Mouse (Mus musculus) liver, embryonic 14.5 days (tissue): ENCODE results near the gene Manba. TPM values are rescaled to one million over a fixed set of nuclear protein-coding genes. Genes with fewer than 3 reads are reported as not detected.
A peak's percentile ranks its signal among the peaks of the same experiment; 100 is the strongest.

Experiments used
- ATAC-seq: fragments of 200-750 bp; cut with Nextera tagmentation; 2 replicates; pipeline ENCODE4 v1.8.0; 2017; ENCODE audit warnings: moderate number of reproducible peaks, mild to moderate bottlenecking, moderate library complexity; ENCODE audit not compliant: insufficient read depth
- DNase-seq, 3 experiments: peaks; one replicate each; pipeline ENCODE4 v3.0.0-alpha.2; 2012 to 2013; ENCODE audit warnings: low read depth in 3 of 3, low spot score in 3 of 3
- H3K27ac ChIP-seq: fragments of 300-500 bp; sonication (generic); 2 replicates; pipeline ENCODE4 v1.5.1; 2014; ENCODE audit warnings: moderate library complexity, mild to moderate bottlenecking, control low read depth, inconsistent platforms
- H3K27me3 ChIP-seq: fragments of 300-500 bp; sonication (generic); 2 replicates; pipeline ENCODE4 v1.6.1; 2014; ENCODE audit warnings: mild to moderate bottlenecking, low read length, moderate library complexity; ENCODE audit not compliant: control insufficient read depth, insufficient read depth
- H3K36me3 ChIP-seq: fragments of 300-500 bp; sonication (generic); replicated peaks from 2 replicates; pipeline ENCODE4 v1.6.1; 2014; ENCODE audit warnings: low read depth; ENCODE audit not compliant: control insufficient read depth, insufficient read depth
- H3K4me1 ChIP-seq, 2 experiments: fragments of 200-500 bp in 1 of 2; fragments of 300-500 bp in 1 of 2; sonication (generic) in 1 of 2; replicated peaks; 2 replicates each; pipeline ENCODE4 v1.6.1; 2012 to 2014; ENCODE audit warnings: antibody characterized with exemption in 1 of 2, inconsistent platforms in 1 of 2, low read length in 1 of 2; ENCODE audit not compliant: control insufficient read depth in 2 of 2, insufficient read depth in 2 of 2
- H3K4me2 ChIP-seq: fragments of 300-500 bp; sonication (generic); 2 replicates; pipeline ENCODE4 v1.6.1; 2014; ENCODE audit warnings: low read depth, mild to moderate bottlenecking, control low read depth, moderate library complexity
- H3K4me3 ChIP-seq, 2 experiments: fragments of 200-500 bp in 1 of 2; fragments of 300-500 bp in 1 of 2; sonication (generic) in 1 of 2; 2 replicates each; pipeline ENCODE4 v1.5.1; 2012 to 2014; ENCODE audit warnings: low read depth in 2 of 2, low read length in 2 of 2, mild to moderate bottlenecking in 2 of 2, control low read depth in 1 of 2, inconsistent platforms in 1 of 2, moderate library complexity in 1 of 2; ENCODE audit not compliant: insufficient read depth in 1 of 2
- H3K9ac ChIP-seq: fragments of 300-500 bp; sonication (generic); replicated peaks from 2 replicates; pipeline ENCODE4 v1.6.1; 2014; ENCODE audit warnings: mild to moderate bottlenecking, control low read depth, moderate library complexity
- H3K9me3 ChIP-seq: fragments of 300-500 bp; sonication (generic); 2 replicates; pipeline ENCODE4 v1.6.1; 2016; ENCODE audit warnings: low read length, mixed read lengths; ENCODE audit not compliant: control insufficient read depth
- CTCF ChIP-seq: IDR thresholded peaks from 2 replicates; pipeline ENCODE4 v1.5.1; 2016; ENCODE audit warnings: antibody characterized with exemption, low read depth, control low read depth
- EP300 ChIP-seq: IDR thresholded peaks from 2 replicates; pipeline ENCODE4 v1.6.1; 2016; ENCODE audit warnings: antibody characterized with exemption, low read depth
- WGBS: fragments of 180-500 bp; shearing (Covaris S2); extraction: QIAGEN DNeasy Blood & Tissue Kit; methylation state at CpG from one replicate; pipeline ENCODE4 v1.1.7; 2014; ENCODE audit not compliant: insufficient replicate concordance; 5-methylcytosine and 5-hydroxymethylcytosine counted together
- polyA plus RNA-seq, 2 experiments: library from polyadenylated mRNA; depleted of rRNA in 1 of 2; stranded (reverse) in 1 of 2; unstranded in 1 of 2; fragments of >200 nt; fragmentation: Nextera tagmentation in 1 of 2; extraction: Ambion mirVana in 1 of 2; gene quantifications; 2 replicates each; pipeline versions ENCODE4 v1.2.1 to v1.2.3; 2012 to 2014

Gene Manba
- polyA plus RNA-seq, 2 experiments: 2.2 to 4.9 TPM

GRCm38 (mm10) chr3:135438913-135439531 lies 46.4 kb upstream of the Manba start:
- Histone ChIP-seq H3K27ac (peak overlapping the region; percentile 95), H3K36me3 (peaks cover 14% of the 10 kb centered on the region), H3K9ac (peak overlapping the region; percentile 93), H3K4me3 (peak overlapping the region; percentile 90 to 91), H3K27me3 (no peaks in the 10 kb centered on the region), H3K9me3 (no peaks in the 10 kb centered on the region), H3K4me2 (peak overlapping the region; percentile 91), H3K4me1 (peaks cover 9% of the 10 kb centered on the region in 2 experiments)
- ATAC-seq (peak; percentile 69), DNase-seq (peak; percentile 53 to 68 (median 56))
- TF ChIP-seq CTCF (no peak), EP300 (no peak)
- under 1% methylated on average over 49 of the region's 76 CpGs for WGBS

DNA sequence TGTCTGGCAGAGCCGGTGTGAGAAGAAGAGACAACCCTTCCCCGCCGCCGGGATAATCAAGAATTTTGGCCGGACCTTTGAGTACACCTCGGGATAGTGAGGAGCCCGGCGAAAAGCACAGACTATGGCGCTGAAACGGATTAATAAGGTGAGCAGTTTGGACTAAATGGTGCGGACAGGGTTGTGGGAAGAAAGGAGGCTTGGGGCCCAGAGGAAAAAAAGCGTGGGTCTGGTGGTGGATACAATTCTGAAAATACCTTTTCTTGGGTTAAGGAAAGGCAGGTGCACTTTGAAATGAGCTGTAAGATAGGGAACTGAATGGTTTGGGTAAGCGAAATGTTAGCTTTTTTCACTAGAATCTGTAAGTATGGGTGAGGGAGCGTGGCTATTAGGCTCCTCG lies 45.8 kb upstream of the Manba start:
- H3K27ac ChIP-seq: peak overlapping the region; percentile 95
- H3K4me2 ChIP-seq: peak overlapping the region; percentile 91
- no peaks in the 10 kb centered on the region for H3K27me3 ChIP-seq
- H3K4me3 ChIP-seq: peak overlapping the region; percentile 90 to 91
- H3K9me3 ChIP-seq: no peaks in the 10 kb centered on the region
- H3K9ac ChIP-seq: peak overlapping the region; percentile 93
- peaks cover 14% of the 10 kb centered on the region for H3K36me3 ChIP-seq
- 2% methylated on average over 15 of the region's 15 CpGs for WGBS
- no peak for TF ChIP-seq EP300
- TF ChIP-seq CTCF: no peak
- DNase-seq (no peak), ATAC-seq (no peak)
- H3K4me1 ChIP-seq: peaks cover 9% of the 10 kb centered on the region in 2 experiments

DNA sequence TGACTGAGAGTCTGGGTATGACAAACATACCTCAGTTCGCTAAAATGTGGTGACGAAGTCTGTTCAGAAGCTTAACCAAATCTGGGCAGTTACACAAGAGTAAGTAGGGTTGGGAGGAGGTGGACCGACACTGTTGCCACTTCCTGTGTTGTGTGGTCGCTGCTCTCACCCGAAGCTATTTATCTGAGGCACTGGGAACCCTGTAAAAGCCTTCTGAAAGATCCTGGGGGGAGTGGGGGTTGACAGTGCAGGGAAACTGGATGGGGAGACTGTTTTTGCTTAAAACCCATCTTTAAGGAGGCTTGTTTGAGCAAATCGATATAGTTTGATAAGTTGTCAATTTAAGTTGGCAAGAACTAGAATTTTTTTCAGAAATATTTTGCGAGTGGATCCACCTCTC lies 45.2 kb upstream of the Manba start:
- no peaks in the 10 kb centered on the region for H3K9me3 ChIP-seq
- peak overlapping the region; percentile 93 for H3K9ac ChIP-seq
- TF ChIP-seq EP300: no peak
- TF ChIP-seq CTCF: no peak
- H3K4me3 ChIP-seq: peak overlapping the region; percentile 90 to 91
- no peak for ATAC-seq
- H3K27ac ChIP-seq: peak overlapping the region; percentile 95
- DNase-seq: peak; percentile 55 to 66 (median 57)
- peaks cover 9% of the 10 kb centered on the region in 2 experiments for H3K4me1 ChIP-seq
- H3K4me2 ChIP-seq: peak overlapping the region; percentile 91
- no peaks in the 10 kb centered on the region for H3K27me3 ChIP-seq
- WGBS: 5% methylated on average over 7 of the region's 7 CpGs
- H3K36me3 ChIP-seq: peaks cover 17% of the 10 kb centered on the region

- WGBS: 27% methylated on average over 10 of the region's 10 CpGs
- H3K36me3 ChIP-seq: peaks cover 17% of the 10 kb centered on the region
- H3K27me3 ChIP-seq: no peaks in the 10 kb centered on the region
- H3K9me3 ChIP-seq: no peaks in the 10 kb centered on the region
- H3K4me3 ChIP-seq: peak overlapping the region; percentile 90 to 91
- peak overlapping the region; percentile 91 for H3K4me2 ChIP-seq
- H3K27ac ChIP-seq: peak overlapping the region; percentile 95
- H3K4me1 ChIP-seq: peaks cover 9% of the 10 kb centered on the region in 2 experiments
- no peak for TF ChIP-seq CTCF
- TF ChIP-seq EP300: no peak
- DNase-seq (no peak), ATAC-seq (no peak)
- peak overlapping the region; percentile 93 for H3K9ac ChIP-seq
Observed at GRCm38 (mm10) chr3:135440621-135441020, 44.8 kb upstream of the Manba start.

- ATAC-seq (no peak), DNase-seq (no peak)
- Histone ChIP-seq H3K27ac (no peak overlapping the region), H3K27me3 (no peaks in the 10 kb centered on the region), H3K9ac (no peak overlapping the region), H3K9me3 (no peaks in the 10 kb centered on the region), H3K4me2 (no peak overlapping the region), H3K4me3 (no peak overlapping the region), H3K4me1 (peaks cover 3 to 4% of the 10 kb centered on the region in 2 experiments; a peak in 3 of 4 replicates), H3K36me3 (peaks cover 17% of the 10 kb centered on the region)
- no peak for TF ChIP-seq CTCF
- TF ChIP-seq EP300: no peak
Observed at GRCm38 (mm10) chr3:135444930-135445329, 40.5 kb upstream of the Manba start.
